Mouse (Mus musculus) embryonic facial prominence, embryonic 14.5 days (tissue): ENCODE measurements around the gene Olfr212. TPM values are rescaled to one million over a fixed set of nuclear protein-coding genes. Genes with fewer than 3 reads are reported as not detected.

Experiments used
- polyA plus RNA-seq: library from polyadenylated mRNA; unstranded; fragments of >200 nt; fragmentation: Nextera tagmentation; extraction: Ambion mirVana; gene quantifications from 2 replicates; pipeline ENCODE4 v1.2.1, GENCODE M21; 2014

Olfr212 gene
- polyA plus RNA-seq, 1 experiment from 2014 or later: not detected

Other genes with a start within 250 kb of the Olfr212 start
- gene Zfand4, start 242.3 kb upstream of the Olfr212 start, polyA plus RNA-seq: 6.5 and 8.1 TPM in 2 replicates
- gene March8, start 168.5 kb upstream of the Olfr212 start, polyA plus RNA-seq: 31.8 and 32.1 TPM in 2 replicates
- 2.0 and 2.4 TPM in 2 replicates for gene Alox5, start 45.3 kb upstream of the Olfr212 start, polyA plus RNA-seq
- not detected in 2 replicates for gene Olfr211, start 17.4 kb upstream of the Olfr212 start, polyA plus RNA-seq
- not detected in 2 replicates for gene Olfr213, start 31.9 kb downstream of the Olfr212 start, polyA plus RNA-seq
- 0.35 and 0.38 TPM in 2 replicates for gene Gm5580, start 44.6 kb downstream of the Olfr212 start, polyA plus RNA-seq
- not detected in 2 replicates for gene Olfr214, start 47.7 kb downstream of the Olfr212 start, polyA plus RNA-seq
- gene Olfr215, start 77.7 kb downstream of the Olfr212 start, polyA plus RNA-seq: not detected in 2 replicates
- 131 and 154 TPM in 2 replicates for gene Zfp422, start 122.5 kb downstream of the Olfr212 start, polyA plus RNA-seq
- gene Depp1, start 144.1 kb downstream of the Olfr212 start, polyA plus RNA-seq: 23.7 and 27.1 TPM in 2 replicates
- 17.5 and 17.9 TPM in 2 replicates for gene Rassf4, start 167.4 kb downstream of the Olfr212 start, polyA plus RNA-seq
- 0.67 and 1.0 TPM in 2 replicates for gene Tmem72, start 210.4 kb downstream of the Olfr212 start, polyA plus RNA-seq